In genomic region chr11:105063292-105063691, GRCm38 (mm10) we compare ENCODE assay signal across 32 mouse cellular contexts. TPM values are rescaled to one million over a fixed set of nuclear protein-coding genes. Genes with fewer than 3 reads are reported as not detected.
"Had no signal": no experiment of that assay in that cellular context is flagged by ENCODE, and none has a peak within 500 bp of the region (broad histone marks: within the 10 kb centered on the region; RNA-seq: fewer than 3 reads in every experiment).

Gene Efcab3 (plus strand): TSS chr11:105063592.

- H3K27me3 ChIP-seq: embryonic facial prominence, embryonic 12.5 days; embryonic facial prominence, embryonic 13.5 days; embryonic facial prominence, embryonic 15.5 days; forebrain, embryonic 12.5 days; forebrain, embryonic 13.5 days; forebrain, embryonic 15.5 days had no signal

- H3K4me3 ChIP-seq: embryonic facial prominence, embryonic 10.5 days; embryonic facial prominence, embryonic 12.5 days; embryonic facial prominence, embryonic 13.5 days; embryonic facial prominence, embryonic 15.5 days; erythroblast, embryonic 14.5 days; forebrain, embryonic 10.5 days; forebrain, embryonic 12.5 days; forebrain, embryonic 13.5 days; forebrain, embryonic 15.5 days; gastrocnemius, adult 2 months; heart, adult 2 months had no signal

- DNase-seq: cerebellum, adult 8-10 months; cerebellum, adult 9-10 months; cerebellum, adult 9-11 months; cerebellum, postnatal 10 days; cerebellum, postnatal 14 days; cerebellum, postnatal 25 days; cerebellum, postnatal 36 days; embryo, embryonic 11 days; forebrain, postnatal 0 days; gastrocnemius, adult 2 months; gastrocnemius, postnatal 10 days; gastrocnemius, postnatal 14 days; gastrocnemius, postnatal 25 days; gastrocnemius, postnatal 36 days; heart, adult 11 months; heart, adult 18-20 months; heart, adult 2 months had no signal

- H3K36me3 ChIP-seq: embryonic facial prominence, embryonic 10.5 days; embryonic facial prominence, embryonic 12.5 days; embryonic facial prominence, embryonic 13.5 days; embryonic facial prominence, embryonic 15.5 days; forebrain, embryonic 10.5 days; forebrain, embryonic 12.5 days; forebrain, embryonic 15.5 days had no signal

- H3K4me1 ChIP-seq: embryonic facial prominence, embryonic 10.5 days; embryonic facial prominence, embryonic 12.5 days; embryonic facial prominence, embryonic 13.5 days; embryonic facial prominence, embryonic 15.5 days; forebrain, embryonic 10.5 days; forebrain, embryonic 12.5 days; forebrain, embryonic 13.5 days; forebrain, embryonic 15.5 days had no signal

- H3K27ac ChIP-seq: embryonic facial prominence, embryonic 10.5 days; embryonic facial prominence, embryonic 12.5 days; embryonic facial prominence, embryonic 13.5 days; embryonic facial prominence, embryonic 15.5 days; forebrain, embryonic 10.5 days; forebrain, embryonic 12.5 days; forebrain, embryonic 13.5 days; forebrain, embryonic 15.5 days; gastrocnemius, adult 2 months; heart, adult 2 months had no signal

RNA-seq across cellular contexts. Expression of gene Efcab3, which starts in this region (rescaled TPM):
- polyA plus RNA-seq: embryonic facial prominence, embryonic 10.5 days; embryonic facial prominence, embryonic 11.5 days; embryonic facial prominence, embryonic 12.5 days; embryonic facial prominence, embryonic 13.5 days; embryonic facial prominence, embryonic 14.5 days; embryonic facial prominence, embryonic 15.5 days; erythroblast, embryonic 14.5 days; forebrain, embryonic 10.5 days; forebrain, embryonic 11.5 days; forebrain, embryonic 12.5 days; forebrain, embryonic 13.5 days; forebrain, embryonic 14.5 days; forebrain, embryonic 15.5 days; forebrain, embryonic 16.5 days; gonadal fat pad, adult 2 months; heart, adult 2 months had no signal
